Mouse (Mus musculus) embryonic facial prominence, embryonic 11.5 days (tissue): ENCODE data around the gene Trim25. TPM values are rescaled to one million over a fixed set of nuclear protein-coding genes. Genes with fewer than 3 reads are reported as not detected.
A peak's percentile ranks its signal among the peaks of the same experiment; 100 is the strongest.

Experiments
- ATAC-seq: fragments of 200-750 bp; cut with Nextera tagmentation; replicated peaks from 2 replicates; pipeline ENCODE4 v1.8.0; 2017; ENCODE audit warnings: low read depth; ENCODE audit not compliant: insufficient number of reproducible peaks, low FRiP score, low TSS enrichment
- DNase-seq: peaks from one replicate; pipeline ENCODE4 v3.0.0-alpha.2; 2015; ENCODE audit warnings: low spot score
- H3K27ac ChIP-seq: fragments of 300-500 bp; sonication (generic); replicated peaks from 2 replicates; pipeline ENCODE4 v1.5.1; 2014; ENCODE audit warnings: mild to moderate bottlenecking, low read depth, low read length, control low read depth
- H3K27me3 ChIP-seq: fragments of 300-500 bp; sonication (generic); 2 replicates; pipeline ENCODE4 v1.6.1; 2014; ENCODE audit warnings: mild to moderate bottlenecking, low read length, moderate library complexity, mixed read lengths; ENCODE audit not compliant: control insufficient read depth, insufficient read depth
- H3K36me3 ChIP-seq: fragments of 300-500 bp; sonication (generic); replicated peaks from 2 replicates; pipeline ENCODE4 v1.6.1; 2014; ENCODE audit warnings: low read depth, mild to moderate bottlenecking, low read length, moderate library complexity, mixed read lengths; ENCODE audit not compliant: control insufficient read depth, insufficient read depth
- H3K4me1 ChIP-seq: fragments of 300-500 bp; sonication (generic); 2 replicates; pipeline ENCODE4 v1.6.1; 2014; ENCODE audit warnings: low read length, mixed read lengths; ENCODE audit not compliant: control insufficient read depth, insufficient read depth
- H3K4me2 ChIP-seq: fragments of 300-500 bp; sonication (generic); 2 replicates; pipeline ENCODE4 v1.6.1; 2014; ENCODE audit warnings: low read depth, mild to moderate bottlenecking, control low read depth, low read length, moderate library complexity
- H3K4me3 ChIP-seq: fragments of 300-500 bp; sonication (generic); 2 replicates; pipeline ENCODE4 v1.5.1; 2014; ENCODE audit warnings: low read depth, low read length, control low read depth
- H3K9ac ChIP-seq: fragments of 300-500 bp; sonication (generic); replicated peaks from 2 replicates; pipeline ENCODE4 v1.6.1; 2014; ENCODE audit warnings: mild to moderate bottlenecking, control low read depth, low read length
- H3K9me3 ChIP-seq: fragments of 300-500 bp; sonication (generic); replicated peaks from 2 replicates; pipeline ENCODE4 v1.6.1; 2016; ENCODE audit warnings: mild to moderate bottlenecking, low read length, inconsistent platforms, mixed read lengths; ENCODE audit not compliant: control insufficient read depth
- WGBS: fragments of 180-500 bp; shearing (Covaris S2); extraction: QIAGEN DNeasy Blood & Tissue Kit; methylation state at CpG from one replicate; pipeline ENCODE4 v1.1.7; 2014; 5-methylcytosine and 5-hydroxymethylcytosine counted together
- polyA plus RNA-seq: library from polyadenylated mRNA; unstranded; fragments of >200 nt; fragmentation: Nextera tagmentation; extraction: Ambion mirVana; gene quantifications from 2 replicates; pipeline ENCODE4 v1.2.1, GENCODE M21; 2014

Trim25 gene
- polyA plus RNA-seq, 1 experiment from 2014 or later, result 2.9 TPM

- H3K36me3 ChIP-seq, result no peaks in the 10 kb centered on the region; the same call in 1 of the 2 replicates
- no peak for ATAC-seq
- 86% methylated on average over 8 of the region's 8 CpGs for WGBS
Measured at GRCm38 (mm10) chr11:88981337-88981736, 17.8 kb upstream of the Trim25 start.

GRCm38 (mm10) chr11:88986616-88987015 lies 12.6 kb upstream of the Trim25 start:
- Histone ChIP-seq H3K4me3 (no peak overlapping the region), H3K4me1 (no peaks in the 10 kb centered on the region), H3K9ac (no peak overlapping the region), H3K4me2 (no peak overlapping the region), H3K27me3 (no peaks in the 10 kb centered on the region), H3K36me3 (no peaks in the 10 kb centered on the region; the same call in 1 of the 2 replicates), H3K9me3 (no peaks in the 10 kb centered on the region), H3K27ac (no peak overlapping the region)
- WGBS, result 85% methylated on average over 10 of the region's 10 CpGs
- DNase-seq (no peak), ATAC-seq (no peak)

More at GRCm38 (mm10) chr11:88981337-88981736, 17.8 kb upstream of the Trim25 start:
- Histone ChIP-seq H3K4me1 (no peaks in the 10 kb centered on the region), H3K27me3 (no peaks in the 10 kb centered on the region), H3K27ac (no peak overlapping the region), H3K4me2 (no peak overlapping the region), H3K4me3 (no peak overlapping the region), H3K9ac (no peak overlapping the region), H3K9me3 (no peaks in the 10 kb centered on the region)
- DNase-seq, result no peak

- WGBS, result 78% methylated on average over 5 of the region's 5 CpGs
- no peak overlapping the region for H3K9ac ChIP-seq
- no peak overlapping the region for H3K4me2 ChIP-seq
- no peaks in the 10 kb centered on the region for H3K9me3 ChIP-seq
- H3K36me3 ChIP-seq, result no peaks in the 10 kb centered on the region; the same call in 1 of the 2 replicates
- no peak overlapping the region for H3K27ac ChIP-seq
- no peaks in the 10 kb centered on the region for H3K27me3 ChIP-seq
- no peak for DNase-seq
- no peak overlapping the region for H3K4me3 ChIP-seq
- H3K4me1 ChIP-seq, result no peaks in the 10 kb centered on the region
- no peak for ATAC-seq
Measured at GRCm38 (mm10) chr11:88988956-88989355, 10.2 kb upstream of the Trim25 start.

- Histone ChIP-seq H3K9me3 (no peaks in the 10 kb centered on the region), H3K27ac (no peak overlapping the region), H3K4me2 (no peak overlapping the region), H3K9ac (no peak overlapping the region), H3K4me1 (no peaks in the 10 kb centered on the region), H3K36me3 (no peaks in the 10 kb centered on the region; the same call in 1 of the 2 replicates), H3K27me3 (no peaks in the 10 kb centered on the region), H3K4me3 (no peak overlapping the region)
- DNase-seq (peak; percentile 66), ATAC-seq (no peak)
- WGBS, result 69% methylated on average over 5 of the region's 5 CpGs
Measured at GRCm38 (mm10) chr11:88989530-88989929, 9.6 kb upstream of the Trim25 start.

GRCm38 (mm10) chr11:88993186-88993585 lies 6.0 kb upstream of the Trim25 start:
- Histone ChIP-seq H3K27ac (no peak overlapping the region), H3K4me2 (no peak overlapping the region), H3K9me3 (no peaks in the 10 kb centered on the region), H3K4me1 (no peaks in the 10 kb centered on the region), H3K27me3 (no peaks in the 10 kb centered on the region), H3K4me3 (no peak overlapping the region), H3K9ac (no peak overlapping the region), H3K36me3 (no peaks in the 10 kb centered on the region)
- DNase-seq (no peak), ATAC-seq (no peak)
- WGBS, result 62% methylated on average over 7 of the region's 7 CpGs

GRCm38 (mm10) chr11:88993625-88994024 lies 5.6 kb upstream of the Trim25 start:
- Histone ChIP-seq H3K4me1 (no peaks in the 10 kb centered on the region), H3K4me2 (no peak overlapping the region), H3K4me3 (no peak overlapping the region), H3K27me3 (no peaks in the 10 kb centered on the region), H3K27ac (no peak overlapping the region), H3K36me3 (no peaks in the 10 kb centered on the region), H3K9me3 (no peaks in the 10 kb centered on the region), H3K9ac (no peak overlapping the region)
- DNase-seq (peak; percentile 67), ATAC-seq (no peak)
- WGBS, result 12% methylated on average over 5 of the region's 5 CpGs

- no peaks in the 10 kb centered on the region for H3K9me3 ChIP-seq
- H3K9ac ChIP-seq, result no peak overlapping the region
- 89% methylated on average over 7 of the region's 7 CpGs for WGBS
- no peak overlapping the region for H3K27ac ChIP-seq
- peaks cover 7% of the 10 kb centered on the region for H3K27me3 ChIP-seq
- no peak overlapping the region for H3K4me2 ChIP-seq
- H3K36me3 ChIP-seq, result no peaks in the 10 kb centered on the region
- no peak overlapping the region for H3K4me3 ChIP-seq
- ATAC-seq (no peak), DNase-seq (no peak)
- no peaks in the 10 kb centered on the region for H3K4me1 ChIP-seq
Measured at GRCm38 (mm10) chr11:88994492-88994891, 4.7 kb upstream of the Trim25 start.

- WGBS, result 93% methylated on average over 2 of the region's 2 CpGs
- no peak for ATAC-seq
- H3K9ac ChIP-seq, result no peak overlapping the region
Measured at GRCm38 (mm10) chr11:88995616-88996015, 3.6 kb upstream of the Trim25 start.

More at GRCm38 (mm10) chr11:88995616-88996015, 3.6 kb upstream of the Trim25 start:
- no peak for DNase-seq
- H3K4me3 ChIP-seq, result no peak overlapping the region
- H3K9me3 ChIP-seq, result no peaks in the 10 kb centered on the region
- no peaks in the 10 kb centered on the region for H3K36me3 ChIP-seq
- H3K27ac ChIP-seq, result no peak overlapping the region
- H3K4me2 ChIP-seq, result no peak overlapping the region
- no peaks in the 10 kb centered on the region for H3K4me1 ChIP-seq
- peaks cover 13% of the 10 kb centered on the region for H3K27me3 ChIP-seq
